ENCODE assay signal across 14 mouse cellular contexts in the genomic region with DNA sequence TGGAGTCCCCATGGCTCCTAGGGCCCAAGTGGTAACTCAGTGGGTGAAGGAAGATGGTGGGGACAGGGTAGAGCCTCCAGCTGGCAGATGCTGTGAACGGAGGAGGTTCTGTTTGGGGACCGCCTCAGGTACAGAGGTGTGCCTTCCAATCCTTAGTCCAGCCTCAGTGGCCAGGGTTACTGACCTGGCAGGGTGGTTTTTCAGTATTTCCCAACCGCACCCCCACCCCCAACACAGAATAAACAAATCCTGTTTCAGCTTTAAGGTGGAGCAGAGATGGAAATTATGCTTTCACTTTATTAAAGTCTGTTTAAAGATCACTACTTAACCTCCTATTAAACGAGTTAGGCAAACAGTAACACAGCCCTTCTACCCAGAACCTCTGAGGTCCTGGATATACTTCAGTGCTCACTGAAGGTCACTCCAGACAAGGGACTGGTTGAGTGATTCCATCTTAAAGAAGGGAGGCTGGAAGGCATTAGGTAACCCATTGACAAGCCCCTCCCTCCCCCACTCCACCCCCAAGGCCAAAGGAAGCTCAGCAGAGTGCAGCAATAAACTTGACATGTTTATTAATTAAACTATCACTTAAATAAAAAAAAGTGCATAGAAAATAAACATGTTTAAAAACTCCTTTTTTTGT. TPM values are rescaled to one million over a fixed set of nuclear protein-coding genes. Genes with fewer than 3 reads are reported as not detected.
DNase-seq lines count a peak whose midpoint lies in the region; ATAC-seq lines count a peak whose summit lies in the region.
"Had no signal": no experiment of that assay in that cellular context is flagged by ENCODE, and none has a peak within 500 bp of the region (broad histone marks: within the 10 kb centered on the region; RNA-seq: fewer than 3 reads in every experiment).

Gene Ttc36, minus strand, starts transcription at position 265 of the 643 bp plus-strand sequence.

- 38% methylated on average over 4 of the region's 4 CpGs for WGBS in kidney, embryonic 16.5 days
- 57% methylated on average over 4 of the region's 4 CpGs for WGBS in liver, embryonic 13.5 days (ENCODE audit: insufficient replicate concordance)
- WGBS in hindbrain, embryonic 16.5 days, result 80% methylated on average over 4 of the region's 4 CpGs

- H3K27ac ChIP-seq in kidney, embryonic 16.5 days (ENCODE audit: low read length), result peak within 1 kb of the TSS; percentile 90
- H3K27ac ChIP-seq in liver, embryonic 13.5 days, result peak within 1 kb of the TSS; percentile 47
- no peak within 1 kb of the TSS for H3K27ac ChIP-seq in hindbrain, embryonic 16.5 days (ENCODE audit: low read depth, low read length)
- H3K27ac ChIP-seq: embryonic facial prominence, embryonic 13.5 days; limb, embryonic 15.5 days; stomach, embryonic 15.5 days had no signal

- ATAC-seq in kidney, embryonic 16.5 days (ENCODE audit: low FRiP score, low TSS enrichment), result peak; percentile 85
- ATAC-seq in liver, embryonic 13.5 days (ENCODE audit: low read depth), result peak; percentile 30; the same call in 1 of the 2 replicates
- no peak for ATAC-seq in hindbrain, embryonic 16.5 days
- ATAC-seq in frontal cortex, adult (ENCODE audit: low TSS enrichment), result no peak
- ATAC-seq: forebrain, postnatal 0 days; midbrain, embryonic 16.5 days had no signal

- H3K27me3 ChIP-seq in kidney, embryonic 16.5 days (ENCODE audit: insufficient read depth, low read length), result no peaks in the 10 kb centered on the region
- peaks cover 40% of the 10 kb centered on the region for H3K27me3 ChIP-seq in liver, embryonic 13.5 days
- no peaks in the 10 kb centered on the region for H3K27me3 ChIP-seq in hindbrain, embryonic 16.5 days (replicated peaks; ENCODE audit: control insufficient read depth, insufficient read depth, low read length)

- peak within 1 kb of the TSS; percentile 17; the same call in 1 of the 2 replicates for H3K9ac ChIP-seq in kidney, embryonic 16.5 days (replicated peaks; ENCODE audit: low read length)
- H3K9ac ChIP-seq in liver, embryonic 13.5 days, result no peak within 1 kb of the TSS
- H3K9ac ChIP-seq in hindbrain, embryonic 16.5 days (ENCODE audit: low read depth, low read length), result no peak within 1 kb of the TSS
- H3K9ac ChIP-seq: embryonic facial prominence, embryonic 13.5 days; forebrain, postnatal 0 days; limb, embryonic 15.5 days; stomach, embryonic 15.5 days had no signal

- DNase-seq in adrenal gland, postnatal 4 days (ENCODE audit: low spot score in 2 of 2), result no peak
- DNase-seq in liver, embryonic 13.5 days, result no peak
- peak; percentile 85 for DNase-seq in lung, postnatal 36 days
- DNase-seq in urinary bladder, postnatal 36 days (ENCODE audit: low spot score in 2 of 2), result no peak
- DNase-seq: cerebellum, postnatal 36 days; forebrain, postnatal 0 days; heart, postnatal 10 days had no signal

- no peaks in the 10 kb centered on the region for H3K9me3 ChIP-seq in kidney, embryonic 16.5 days (ENCODE audit: low read length)
- H3K9me3 ChIP-seq in liver, embryonic 13.5 days (replicated peaks), result no peaks in the 10 kb centered on the region
- no peaks in the 10 kb centered on the region for H3K9me3 ChIP-seq in hindbrain, embryonic 16.5 days (ENCODE audit: control insufficient read depth, low read length)
- H3K9me3 ChIP-seq: embryonic facial prominence, embryonic 13.5 days; limb, embryonic 15.5 days; stomach, embryonic 15.5 days had no signal

- peak within 1 kb of the TSS; percentile 24 for H3K4me2 ChIP-seq in kidney, embryonic 16.5 days (replicated peaks; ENCODE audit: low read depth, low read length)
- H3K4me2 ChIP-seq in liver, embryonic 13.5 days, result peak within 1 kb of the TSS; percentile 46
- no peak within 1 kb of the TSS for H3K4me2 ChIP-seq in hindbrain, embryonic 16.5 days (ENCODE audit: low read length)
- H3K4me2 ChIP-seq: embryonic facial prominence, embryonic 13.5 days; limb, embryonic 15.5 days; stomach, embryonic 15.5 days had no signal

- peaks cover 23% of the 10 kb centered on the region for H3K36me3 ChIP-seq in kidney, embryonic 16.5 days (ENCODE audit: insufficient read depth, low read length)
- H3K36me3 ChIP-seq in liver, embryonic 13.5 days, result peaks cover 33% of the 10 kb centered on the region
- peaks cover 19% of the 10 kb centered on the region for H3K36me3 ChIP-seq in hindbrain, embryonic 16.5 days (ENCODE audit: control insufficient read depth, insufficient read depth, low read length)

- peak within 1 kb of the TSS; percentile 26 for H3K4me3 ChIP-seq in kidney, embryonic 16.5 days (ENCODE audit: low read length)
- H3K4me3 ChIP-seq in liver, embryonic 13.5 days (replicated peaks), result peak within 1 kb of the TSS; percentile 31
- H3K4me3 ChIP-seq in hindbrain, embryonic 16.5 days (ENCODE audit: low read length), result no peak within 1 kb of the TSS
- H3K4me3 ChIP-seq: embryonic facial prominence, embryonic 13.5 days; limb, embryonic 15.5 days; stomach, embryonic 15.5 days had no signal

- peaks cover 36% of the 10 kb centered on the region for H3K4me1 ChIP-seq in kidney, embryonic 16.5 days (ENCODE audit: insufficient read depth, low read length)
- peaks cover 34% of the 10 kb centered on the region for H3K4me1 ChIP-seq in liver, embryonic 13.5 days (replicated peaks)
- H3K4me1 ChIP-seq in hindbrain, embryonic 16.5 days (ENCODE audit: control insufficient read depth, insufficient read depth, low read depth, low read length), result peaks cover 12% of the 10 kb centered on the region

RNA-seq across cellular contexts. Expression of gene Ttc36, which starts in this region (rescaled TPM):
- total RNA-seq in adrenal gland, postnatal 4 days (2021), result 10 to 100 TPM; 26.5 to 40.4 TPM
- 161 and 182 TPM in 2 replicates for polyA plus RNA-seq in kidney, embryonic 16.5 days (2015; fragmentation: Nextera tagmentation; extraction: Ambion mirVana)
- polyA plus RNA-seq in liver, embryonic 13.5 days (2015; fragmentation: Nextera tagmentation; extraction: Ambion mirVana), result 31.8 and 33.9 TPM in 2 replicates
- not detected in 2 replicates for polyA plus RNA-seq in hindbrain, embryonic 16.5 days (2015; fragmentation: Nextera tagmentation; extraction: Ambion mirVana)
- polyA plus RNA-seq: embryonic facial prominence, embryonic 13.5 days; midbrain, embryonic 16.5 days had no signal

Comparison
In these comparisons a context has a peak if more than half of its experiments do, and no peak if none do; other contexts are left out.
1. RNA of gene Ttc36 (polyA plus RNA-seq): 161 to 182 TPM in kidney, embryonic 16.5 days and 31.8 to 33.9 TPM in liver, embryonic 13.5 days; not detected in hindbrain, embryonic 16.5 days; every median in the first group is over 10 times any median in the second.
2. ATAC-seq: peak in kidney, embryonic 16.5 days (single experiment) and liver, embryonic 13.5 days (single experiment); none in hindbrain, embryonic 16.5 days (single experiment) and frontal cortex, adult (single experiment).